9 mouse cellular contexts compared by ENCODE assay signal in the genomic region with DNA sequence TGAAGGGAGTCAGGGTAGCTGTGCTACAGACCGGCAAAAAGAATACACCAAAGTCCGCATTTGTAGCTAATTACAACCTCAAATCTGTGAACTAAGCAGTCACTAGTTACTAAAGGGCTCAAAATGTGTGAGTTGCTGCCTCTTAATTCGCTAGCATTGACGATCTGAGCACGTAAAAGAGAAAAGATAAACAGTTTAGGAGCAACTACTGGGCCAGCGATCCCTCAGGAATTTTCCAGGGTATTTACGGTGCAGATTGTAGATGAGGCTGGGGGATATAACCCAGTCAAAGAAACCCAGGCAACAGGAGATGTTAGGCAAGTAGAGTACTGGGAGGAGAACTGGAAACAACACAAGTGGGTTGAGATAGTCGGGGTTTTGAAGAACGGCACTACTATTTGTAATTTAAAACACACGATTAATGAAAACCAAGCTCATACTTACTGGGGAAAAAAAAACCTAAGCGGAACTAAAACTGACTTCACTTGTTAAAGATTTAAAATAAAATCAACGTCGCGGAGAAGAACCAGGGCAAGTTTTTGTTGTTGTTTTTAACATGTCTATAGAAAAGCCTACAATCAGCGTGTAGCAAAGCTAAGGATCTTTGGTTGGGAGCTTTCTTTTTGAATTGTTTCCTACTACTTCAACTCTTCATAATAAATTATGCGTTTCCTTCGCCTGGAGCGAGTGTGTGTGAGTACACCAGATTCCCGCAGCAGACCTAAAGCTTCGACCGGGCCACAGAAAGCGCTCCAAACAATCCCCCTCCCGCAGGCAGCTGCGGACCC.
DNase-seq lines count a peak whose midpoint lies in the region; ATAC-seq lines count a peak whose summit lies in the region.
"Had no signal": no experiment of that assay in that cellular context is flagged by ENCODE, and none has a peak within 500 bp of the region (broad histone marks: within the 10 kb centered on the region; RNA-seq: fewer than 3 reads in every experiment).

No protein-coding gene starts in this region.

- 1% methylated on average over 24 of the region's 24 CpGs for WGBS in hindbrain, embryonic 11.5 days
- under 1% methylated on average over 24 of the region's 24 CpGs for WGBS in midbrain, embryonic 10.5 days

- H3K4me3 ChIP-seq in brown adipose tissue, adult 24 weeks (ENCODE audit: insufficient read depth, low read depth, low read length), result peak overlapping the region; percentile 83
- H3K4me3 ChIP-seq in hindbrain, embryonic 11.5 days (ENCODE audit: low read depth, low read length), result peak overlapping the region; percentile 73
- H3K4me3 ChIP-seq in midbrain, embryonic 10.5 days, result peak overlapping the region; percentile 78

- no peaks in the 10 kb centered on the region for H3K4me1 ChIP-seq in brown adipose tissue, adult 24 weeks (ENCODE audit: control insufficient read depth, insufficient read depth, insufficient read length, low read length)
- H3K4me1 ChIP-seq in hindbrain, embryonic 11.5 days (replicated peaks; ENCODE audit: control insufficient read depth, insufficient read depth, low read length), result no peaks in the 10 kb centered on the region
- peaks cover 19% of the 10 kb centered on the region for H3K4me1 ChIP-seq in midbrain, embryonic 10.5 days

- H3K9me3 ChIP-seq in hindbrain, embryonic 11.5 days (ENCODE audit: control insufficient read depth, low read length), result no peaks in the 10 kb centered on the region
- no peaks in the 10 kb centered on the region for H3K9me3 ChIP-seq in midbrain, embryonic 10.5 days (replicated peaks)

- H3K27me3 ChIP-seq in hindbrain, embryonic 11.5 days (ENCODE audit: control insufficient read depth, insufficient read depth, low read length), result no peaks in the 10 kb centered on the region
- peaks cover 14% of the 10 kb centered on the region for H3K27me3 ChIP-seq in midbrain, embryonic 10.5 days (ENCODE audit: low read depth, poor library complexity, severe bottlenecking)
- H3K27me3 ChIP-seq: Patski had no signal

- peak overlapping the region; percentile 80 for H3K4me2 ChIP-seq in hindbrain, embryonic 11.5 days (replicated peaks; ENCODE audit: low read depth, low read length)

- H3K27ac ChIP-seq in brown adipose tissue, adult 24 weeks (replicated peaks; ENCODE audit: low read depth, low read length), result peak overlapping the region; percentile 87
- H3K27ac ChIP-seq in hindbrain, embryonic 11.5 days (ENCODE audit: low read depth, low read length), result peak overlapping the region; percentile 91
- H3K27ac ChIP-seq in midbrain, embryonic 10.5 days (replicated peaks), result peak overlapping the region; percentile 95

- no peaks in the 10 kb centered on the region for H3K36me3 ChIP-seq in hindbrain, embryonic 11.5 days (ENCODE audit: control insufficient read depth, insufficient read depth, low read length)
- no peaks in the 10 kb centered on the region for H3K36me3 ChIP-seq in midbrain, embryonic 10.5 days

- DNase-seq in kidney, adult 18-20 months, result peak; percentile 47
- no peak for DNase-seq in kidney, postnatal 10 days
- DNase-seq in hindbrain, embryonic 11.5 days (ENCODE audit: low spot score), result peak; percentile 50
- DNase-seq in midbrain, embryonic 10.5 days (ENCODE audit: low spot score), result peak; percentile 24
- DNase-seq in layer of hippocampus, adult 9-11 months, result no peak
- no peak for DNase-seq in ovary, postnatal 36 days (ENCODE audit: low spot score)

- ATAC-seq in hindbrain, embryonic 11.5 days (ENCODE audit: low FRiP score), result peak; percentile 31
- no peak for ATAC-seq in megakaryocyte-erythroid progenitor cell, adult 5-6 weeks (replicated peaks; ENCODE audit: low FRiP score, low TSS enrichment, poor library complexity, severe bottlenecking)

- H3K9ac ChIP-seq in hindbrain, embryonic 11.5 days (ENCODE audit: low read depth, low read length), result peak overlapping the region; percentile 90

Comparison
In these comparisons a context has a peak if more than half of its experiments do, and no peak if none do; other contexts are left out.
1. DNase-seq: peak in kidney, adult 18-20 months (single experiment), hindbrain, embryonic 11.5 days (single experiment) and midbrain, embryonic 10.5 days (single experiment); none in kidney, postnatal 10 days (single experiment), layer of hippocampus, adult 9-11 months (single experiment) and ovary, postnatal 36 days (single experiment).
2. Peak in every context shown above with its lines, with median percentiles within 50 percentile points of each other: H3K27ac ChIP-seq and H3K4me3 ChIP-seq.